Mouse (Mus musculus) lung, embryonic 14.5 days (tissue): ENCODE results near the gene Mak. TPM values are rescaled to one million over a fixed set of nuclear protein-coding genes. Genes with fewer than 3 reads are reported as not detected.

ENCODE experiments used
- ATAC-seq: fragments of 200-750 bp; cut with Nextera tagmentation; 2 replicates; pipeline ENCODE4 v1.8.0; 2017; ENCODE audit warnings: mild to moderate bottlenecking, moderate TSS enrichment, moderate library complexity; ENCODE audit not compliant: insufficient read depth
- DNase-seq: peaks from one replicate; pipeline ENCODE4 v3.0.0-alpha.2; 2015
- H3K27ac ChIP-seq: fragments of 300-500 bp; sonication (generic); 2 replicates; pipeline ENCODE4 v1.5.1; 2014; ENCODE audit warnings: low read depth, mild to moderate bottlenecking, moderate library complexity
- H3K27me3 ChIP-seq: fragments of 300-500 bp; sonication (generic); 2 replicates; pipeline ENCODE4 v1.6.1; 2014; ENCODE audit warnings: low read length, control low read depth; ENCODE audit not compliant: insufficient read depth
- H3K36me3 ChIP-seq: fragments of 300-500 bp; sonication (generic); 2 replicates; pipeline ENCODE4 v1.6.1; 2014; ENCODE audit warnings: control low read depth; ENCODE audit not compliant: insufficient read depth
- H3K4me1 ChIP-seq: fragments of 300-500 bp; sonication (generic); 2 replicates; pipeline ENCODE4 v1.6.1; 2014; ENCODE audit warnings: antibody characterized with exemption, control low read depth; ENCODE audit not compliant: insufficient read depth
- H3K4me2 ChIP-seq: fragments of 300-500 bp; sonication (generic); 2 replicates; pipeline ENCODE4 v1.6.1; 2014; ENCODE audit warnings: mild to moderate bottlenecking
- H3K4me3 ChIP-seq: fragments of 300-500 bp; sonication (generic); 2 replicates; pipeline ENCODE4 v1.5.1; 2014; ENCODE audit warnings: low read depth, low read length
- H3K9ac ChIP-seq: fragments of 300-500 bp; sonication (generic); 2 replicates; pipeline ENCODE4 v1.6.1; 2014
- H3K9me3 ChIP-seq: fragments of 300-500 bp; sonication (generic); 2 replicates; pipeline ENCODE4 v1.6.1; 2016; ENCODE audit warnings: low read depth, low read length, control low read depth
- CTCF ChIP-seq: IDR thresholded peaks from 2 replicates; pipeline ENCODE4 v1.5.1; 2016; ENCODE audit warnings: antibody characterized with exemption, low read depth
- WGBS: fragments of 180-500 bp; shearing (Covaris S2); extraction: QIAGEN DNeasy Blood & Tissue Kit; methylation state at CpG from one replicate; pipeline ENCODE4 v1.1.7; 2014; 5-methylcytosine and 5-hydroxymethylcytosine counted together
- polyA plus RNA-seq: library from polyadenylated mRNA; unstranded; fragments of >200 nt; fragmentation: Nextera tagmentation; extraction: Ambion mirVana; gene quantifications from 2 replicates; pipeline ENCODE4 v1.2.1, GENCODE M21; 2014

The Mak gene
- polyA plus RNA-seq, 1 experiment from 2014 or later = 1.2 TPM

DNA sequence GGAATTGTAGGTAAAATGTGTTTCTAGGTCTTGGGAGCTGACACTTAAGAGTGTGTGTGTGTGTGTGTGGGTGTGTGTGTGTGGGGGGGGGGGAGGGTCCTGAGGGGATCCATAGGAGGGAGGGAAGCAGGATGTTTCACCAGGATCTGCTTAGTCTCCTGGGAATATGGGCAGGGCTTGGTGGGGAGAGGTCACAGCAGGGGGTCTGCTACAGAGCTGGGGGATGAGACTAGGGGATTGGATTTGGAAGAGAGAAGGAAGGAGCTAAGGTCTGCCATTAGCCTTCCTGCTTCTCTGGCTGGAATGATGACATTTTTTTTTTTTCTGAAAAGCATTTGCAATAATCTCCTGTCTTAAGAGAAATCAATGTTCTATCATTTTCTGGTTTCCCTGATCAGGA lies 9.2 kb upstream of the Mak start:
- H3K36me3 ChIP-seq = no peaks in the 10 kb centered on the region
- no peak overlapping the region for H3K4me2 ChIP-seq
- TF ChIP-seq CTCF = no peak
- ATAC-seq (no peak), DNase-seq (no peak)
- no peak overlapping the region for H3K4me3 ChIP-seq
- H3K9me3 ChIP-seq = no peaks in the 10 kb centered on the region
- no peaks in the 10 kb centered on the region for H3K4me1 ChIP-seq
- H3K27me3 ChIP-seq = peaks cover 15% of the 10 kb centered on the region; the same call in 1 of the 2 replicates
- H3K27ac ChIP-seq = no peak overlapping the region
- no peak overlapping the region for H3K9ac ChIP-seq

DNA sequence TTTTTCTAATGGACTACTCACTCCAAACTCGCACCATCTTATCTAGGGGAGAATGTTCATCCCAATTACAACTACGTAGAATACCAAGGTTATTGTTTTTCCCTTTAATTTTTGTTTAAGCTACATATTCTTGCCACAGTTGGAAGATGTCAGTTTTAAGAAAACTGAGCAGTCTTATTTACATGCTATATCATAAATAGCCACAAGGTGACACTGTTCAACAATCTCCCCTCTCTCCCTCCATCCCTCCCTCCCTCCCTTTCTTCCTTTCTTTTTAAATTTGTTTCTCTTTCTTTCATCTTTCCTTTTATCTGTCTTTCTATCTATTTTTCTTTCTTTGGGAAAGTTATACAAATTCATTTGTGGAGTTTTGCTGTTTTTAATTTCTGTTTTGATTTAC lies 5.6 kb upstream of the Mak start:
- no peak overlapping the region for H3K27ac ChIP-seq
- no peak overlapping the region for H3K9ac ChIP-seq
- peak; percentile 68 for DNase-seq
- no peaks in the 10 kb centered on the region for H3K4me1 ChIP-seq
- ATAC-seq = no peak
- no peaks in the 10 kb centered on the region for H3K9me3 ChIP-seq
- WGBS = 18% methylated on average over 2 of the region's 2 CpGs
- TF ChIP-seq CTCF = peak; percentile 76
- H3K36me3 ChIP-seq = no peaks in the 10 kb centered on the region
- no peaks in the 10 kb centered on the region for H3K27me3 ChIP-seq
- no peak overlapping the region for H3K4me3 ChIP-seq
- H3K4me2 ChIP-seq = no peak overlapping the region

DNA sequence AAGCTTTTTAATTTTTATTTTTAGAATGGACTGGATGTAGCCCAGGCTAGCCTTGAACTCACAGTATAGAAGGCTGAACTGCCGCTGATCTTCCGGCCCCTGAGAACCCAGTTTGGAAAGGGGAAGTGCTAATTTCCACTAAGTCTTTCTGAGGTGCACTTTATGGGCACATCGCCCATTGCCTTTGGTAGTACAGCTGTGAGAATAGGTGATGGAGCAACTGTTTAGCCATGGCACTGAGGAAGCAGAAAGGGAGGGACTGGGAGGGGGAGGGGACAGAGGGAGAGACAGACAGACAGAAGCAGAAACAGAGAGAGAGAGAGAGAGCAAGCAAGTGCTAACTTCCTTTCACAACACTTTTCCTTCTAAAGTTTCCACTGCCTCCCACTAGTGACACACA lies 5.0 kb upstream of the Mak start:
- H3K36me3 ChIP-seq = no peaks in the 10 kb centered on the region
- H3K4me1 ChIP-seq = no peaks in the 10 kb centered on the region
- no peak overlapping the region for H3K4me3 ChIP-seq
- H3K9me3 ChIP-seq = no peaks in the 10 kb centered on the region
- TF ChIP-seq CTCF = no peak
- no peak overlapping the region for H3K4me2 ChIP-seq
- H3K27me3 ChIP-seq = no peaks in the 10 kb centered on the region
- no peak overlapping the region for H3K9ac ChIP-seq
- WGBS = 84% methylated on average over 3 of the region's 3 CpGs
- no peak overlapping the region for H3K27ac ChIP-seq
- no peak for DNase-seq
- ATAC-seq = no peak

DNA sequence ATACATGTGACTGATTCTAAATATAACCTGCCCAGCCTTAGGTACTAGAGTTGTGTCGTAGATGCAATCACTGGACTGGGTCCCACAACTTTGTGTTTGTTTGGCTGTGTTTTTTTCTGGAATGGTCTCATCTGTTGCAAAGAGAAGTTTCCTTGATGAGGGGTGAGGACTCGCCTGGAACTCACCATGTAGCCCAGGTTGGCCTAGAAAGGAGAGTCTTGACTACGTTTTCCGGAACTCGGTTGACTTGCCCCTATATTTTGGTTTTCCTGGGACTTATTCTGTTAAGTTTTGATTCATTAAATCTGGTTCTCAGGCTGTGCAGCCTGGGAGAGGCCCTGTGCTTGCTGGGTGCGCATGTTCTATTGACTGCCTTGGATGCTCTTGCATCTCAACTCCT lies 1.2 kb upstream of the Mak start:
- Histone ChIP-seq H3K4me3 (no peak overlapping the region), H3K36me3 (no peaks in the 10 kb centered on the region), H3K9ac (no peak overlapping the region), H3K27ac (no peak overlapping the region), H3K4me2 (no peak overlapping the region), H3K4me1 (no peaks in the 10 kb centered on the region; the same call in none of the 2 replicates), H3K27me3 (peaks cover 11% of the 10 kb centered on the region; the same call in 1 of the 2 replicates), H3K9me3 (no peaks in the 10 kb centered on the region)
- WGBS = 90% methylated on average over 6 of the region's 6 CpGs
- no peak for ATAC-seq
- TF ChIP-seq CTCF = no peak
- DNase-seq = no peak

DNA sequence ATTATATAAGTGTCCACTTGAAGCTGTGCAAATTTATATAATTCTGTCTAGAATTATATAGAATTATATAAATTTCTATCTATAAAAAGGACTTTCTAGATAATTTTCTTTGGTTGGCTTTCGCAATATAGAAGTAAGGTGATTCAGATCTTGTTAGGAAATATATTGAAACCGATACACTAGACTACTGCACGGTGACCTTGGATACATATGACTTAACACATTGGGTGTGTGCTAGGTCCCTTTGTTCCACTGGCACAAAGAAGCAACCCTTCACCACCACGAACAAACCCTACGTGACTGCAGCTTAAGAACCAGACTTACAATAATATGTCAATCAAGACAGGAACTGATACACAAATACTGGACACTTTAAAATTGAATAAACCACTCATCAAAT lies 353 bp upstream of the Mak start:
- DNase-seq (no peak), ATAC-seq (no peak)
- Histone ChIP-seq H3K9me3 (no peaks in the 10 kb centered on the region), H3K4me1 (no peaks in the 10 kb centered on the region; the same call in none of the 2 replicates), H3K27me3 (peaks cover 11% of the 10 kb centered on the region; the same call in 1 of the 2 replicates), H3K9ac (no peak overlapping the region), H3K36me3 (no peaks in the 10 kb centered on the region), H3K27ac (no peak overlapping the region), H3K4me2 (peak overlapping the region; percentile 79), H3K4me3 (no peak overlapping the region)
- no peak for TF ChIP-seq CTCF
- WGBS = 59% methylated on average over 5 of the region's 5 CpGs

DNA sequence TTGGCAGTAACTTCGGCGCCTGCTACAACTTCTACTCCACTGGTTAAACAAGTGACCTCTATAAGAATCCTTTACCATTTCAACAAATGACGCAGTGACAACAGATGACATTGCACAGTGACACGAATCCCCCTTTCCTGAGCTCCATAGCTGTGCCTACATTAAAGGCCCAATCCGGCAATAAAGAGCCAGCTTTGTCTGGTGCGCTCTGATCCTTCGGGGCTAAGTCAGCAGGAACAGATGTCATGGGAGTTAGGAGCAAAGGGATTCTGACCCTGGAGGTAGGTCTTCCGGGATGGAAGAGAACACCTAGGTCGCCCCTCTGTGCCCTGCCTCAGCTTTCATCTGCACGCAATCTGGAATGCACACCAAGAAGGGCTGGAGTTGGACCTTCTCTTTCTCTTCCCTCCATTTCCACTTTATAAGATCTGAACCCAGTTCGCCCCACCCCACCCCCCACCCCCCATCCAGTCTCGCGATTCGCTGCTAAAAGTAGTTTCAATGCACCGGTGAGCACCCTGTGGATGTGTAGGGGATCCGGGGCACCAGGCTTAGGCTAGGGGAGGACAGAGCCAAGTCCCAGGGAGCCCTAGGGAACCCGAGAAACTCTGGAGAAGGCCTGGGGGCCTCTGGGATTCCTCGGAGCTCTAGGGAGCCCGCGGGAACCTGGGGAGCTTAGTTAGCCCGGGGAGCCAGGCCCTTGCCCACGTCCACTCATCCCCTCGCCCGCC lies 651 bp downstream of the Mak start:
- Histone ChIP-seq H3K4me1 (no peaks in the 10 kb centered on the region; the same call in none of the 2 replicates), H3K9me3 (no peaks in the 10 kb centered on the region), H3K4me2 (peak overlapping the region; percentile 79), H3K4me3 (peak overlapping the region; percentile 41), H3K36me3 (no peaks in the 10 kb centered on the region), H3K27ac (no peak overlapping the region), H3K27me3 (peaks cover 11% of the 10 kb centered on the region; the same call in 1 of the 2 replicates), H3K9ac (peak overlapping the region; percentile 42)
- no peak for TF ChIP-seq CTCF
- DNase-seq (no peak), ATAC-seq (peak; percentile 60; the same call in 1 of the 2 replicates)
- 8% methylated on average over 24 of the region's 24 CpGs for WGBS

DNA sequence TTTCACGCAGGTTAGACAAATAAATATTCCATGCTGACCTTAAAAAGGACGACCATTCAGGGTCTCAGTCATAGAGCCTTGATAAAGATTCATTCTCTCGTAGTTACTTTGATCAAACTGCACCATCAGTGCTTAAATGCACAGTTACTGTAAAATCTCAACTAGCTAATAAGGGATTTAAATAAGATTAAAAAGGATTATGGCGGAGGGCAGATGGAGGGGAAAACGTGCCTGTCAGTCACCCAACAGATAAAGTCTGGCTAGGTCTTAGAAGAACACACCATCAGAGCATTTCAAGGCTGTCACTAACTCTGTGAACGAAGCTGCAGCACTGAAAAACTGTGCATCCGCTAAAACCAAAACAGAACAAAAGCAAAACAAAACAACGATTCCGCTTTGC lies 1.6 kb downstream of the Mak start:
- TF ChIP-seq CTCF = no peak
- H3K4me3 ChIP-seq = no peak overlapping the region
- H3K4me2 ChIP-seq = no peak overlapping the region
- H3K36me3 ChIP-seq = no peaks in the 10 kb centered on the region
- no peaks in the 10 kb centered on the region for H3K9me3 ChIP-seq
- DNase-seq (no peak), ATAC-seq (no peak)
- H3K9ac ChIP-seq = no peak overlapping the region
- H3K27me3 ChIP-seq = peaks cover 11% of the 10 kb centered on the region; the same call in 1 of the 2 replicates
- no peak overlapping the region for H3K27ac ChIP-seq
- WGBS = 58% methylated on average over 9 of the region's 9 CpGs
- no peaks in the 10 kb centered on the region; the same call in none of the 2 replicates for H3K4me1 ChIP-seq
